Mouse (Mus musculus) ES-Bruce4 (cell line): ENCODE results near the gene Cog3. TPM values are rescaled to one million over a fixed set of nuclear protein-coding genes. Genes with fewer than 3 reads are reported as not detected.
"Not testable (repeated sequence)": the region's sequence is repeated elsewhere in the genome, so short reads cannot be mapped to it uniquely, and the experiment has no call there.

Source experiments
- H3K27ac ChIP-seq: 2 replicates; pipeline ENCODE4 v1.5.1; 2012; ENCODE audit warnings: low read length, inconsistent platforms; ENCODE audit not compliant: insufficient read depth
- H3K27me3 ChIP-seq: 2 replicates; pipeline ENCODE4 v1.6.1; 2012; ENCODE audit warnings: mild to moderate bottlenecking, low read length, inconsistent platforms; ENCODE audit not compliant: control insufficient read depth, poor library complexity, insufficient read depth, severe bottlenecking
- H3K36me3 ChIP-seq: 2 replicates; pipeline ENCODE4 v1.6.1; 2012; ENCODE audit warnings: inconsistent platforms, mild to moderate bottlenecking, low read length, moderate library complexity; ENCODE audit not compliant: control insufficient read depth, poor library complexity, insufficient read depth, severe bottlenecking
- H3K4me1 ChIP-seq: one replicate; pipeline ENCODE4 v1.8.1; 2011; ENCODE audit warnings: low read length; ENCODE audit not compliant: control insufficient read depth, insufficient read depth
- H3K4me3 ChIP-seq: 2 replicates; pipeline ENCODE4 v1.5.1; 2011; ENCODE audit warnings: low read depth, mild to moderate bottlenecking, low read length
- H3K9ac ChIP-seq: 2 replicates; pipeline ENCODE4 v1.6.1; 2012; ENCODE audit warnings: low read depth, mild to moderate bottlenecking, inconsistent platforms; ENCODE audit not compliant: poor library complexity, severe bottlenecking
- H3K9me3 ChIP-seq: replicated peaks from 2 replicates; pipeline ENCODE4 v1.6.1; 2012; ENCODE audit warnings: mild to moderate bottlenecking, low read length, inconsistent platforms; ENCODE audit not compliant: control insufficient read depth, poor library complexity, insufficient read depth, severe bottlenecking
- CTCF ChIP-seq: IDR thresholded peaks from one replicate; pipeline ENCODE4 v1.8.1; 2011; ENCODE audit warnings: low read depth, low read length
- EP300 ChIP-seq: IDR thresholded peaks from 2 replicates; pipeline ENCODE4 v1.6.1; 2011; ENCODE audit warnings: low read depth, low read length; ENCODE audit not compliant: insufficient read depth
- POLR2A ChIP-seq: IDR thresholded peaks from one replicate; pipeline ENCODE4 v1.8.1; 2011; ENCODE audit warnings: low read length; ENCODE audit not compliant: insufficient read depth
- polyA plus RNA-seq: library from polyadenylated mRNA; stranded (reverse); fragments of >200 nt; gene quantifications from 2 replicates; pipeline ENCODE4 v1.2.4, GENCODE M21; 2011; ENCODE audit warnings: low read depth; ENCODE audit not compliant: missing spikeins, insufficient read depth, insufficient read length

Cog3 gene
- polyA plus RNA-seq, 1 experiment, result 24.6 TPM

- Histone ChIP-seq H3K27ac (no peak overlapping the region), H3K36me3 (peaks cover 4% of the 10 kb centered on the region)
- TF ChIP-seq POLR2A (no peak), EP300 (no peak)
These were observed 25.6 kb upstream of the Cog3 start for GRCm38 (mm10) chr14:75779913-75780312.

GRCm38 (mm10) chr14:75776637-75777036 lies 22.3 kb upstream of the Cog3 start:
- no peak for TF ChIP-seq POLR2A
- no peak for TF ChIP-seq EP300
- TF ChIP-seq CTCF, result no peak
- no peaks in the 10 kb centered on the region; the same call in none of the 2 replicates for H3K36me3 ChIP-seq

More at GRCm38 (mm10) chr14:75779913-75780312, 25.6 kb upstream of the Cog3 start:
- no peaks in the 10 kb centered on the region for H3K4me1 ChIP-seq
- H3K4me3 ChIP-seq, result no peak overlapping the region
- H3K9me3 ChIP-seq, result no peaks in the 10 kb centered on the region
- no peak overlapping the region for H3K9ac ChIP-seq
- no peaks in the 10 kb centered on the region for H3K27me3 ChIP-seq

GRCm38 (mm10) chr14:75773431-75773830 lies 19.1 kb upstream of the Cog3 start:
- TF ChIP-seq POLR2A, result no peak
- no peak for TF ChIP-seq EP300
- no peak for TF ChIP-seq CTCF
- no peak overlapping the region for H3K4me3 ChIP-seq
- peaks cover 8% of the 10 kb centered on the region; the same call in 1 of the 2 replicates for H3K36me3 ChIP-seq
- no peak overlapping the region for H3K9ac ChIP-seq
- no peaks in the 10 kb centered on the region for H3K27me3 ChIP-seq
- no peak overlapping the region for H3K27ac ChIP-seq
- H3K9me3 ChIP-seq, result no peaks in the 10 kb centered on the region
- H3K4me1 ChIP-seq, result no peaks in the 10 kb centered on the region

More at GRCm38 (mm10) chr14:75776637-75777036, 22.3 kb upstream of the Cog3 start:
- Histone ChIP-seq H3K4me1 (no peaks in the 10 kb centered on the region), H3K27ac (no peak overlapping the region), H3K9me3 (no peaks in the 10 kb centered on the region), H3K9ac (no peak overlapping the region), H3K27me3 (no peaks in the 10 kb centered on the region), H3K4me3 (no peak overlapping the region)

GRCm38 (mm10) chr14:75772407-75772806 lies 18.1 kb upstream of the Cog3 start:
- H3K27ac ChIP-seq, H3K27me3 ChIP-seq, H3K9ac ChIP-seq, H3K9me3 ChIP-seq, H3K4me1 ChIP-seq, H3K4me3 ChIP-seq: not testable (repeated sequence)
- H3K36me3 ChIP-seq, result peaks cover 10% of the 10 kb centered on the region

GRCm38 (mm10) chr14:75771101-75771501 lies 16.8 kb upstream of the Cog3 start:
- TF ChIP-seq CTCF (no peak), POLR2A (no peak), EP300 (no peak)
- no peaks in the 10 kb centered on the region for H3K4me1 ChIP-seq
- H3K27ac ChIP-seq, result no peak overlapping the region
- H3K36me3 ChIP-seq, result peaks cover 20% of the 10 kb centered on the region
- no peak overlapping the region for H3K9ac ChIP-seq
- no peaks in the 10 kb centered on the region for H3K9me3 ChIP-seq
- H3K4me3 ChIP-seq, result no peak overlapping the region
- no peaks in the 10 kb centered on the region for H3K27me3 ChIP-seq

GRCm38 (mm10) chr14:75769334-75769733 lies 15.0 kb upstream of the Cog3 start:
- no peak overlapping the region for H3K9ac ChIP-seq
- H3K27ac ChIP-seq, result no peak overlapping the region
- TF ChIP-seq EP300, result no peak
- TF ChIP-seq POLR2A, result no peak
- no peak for TF ChIP-seq CTCF
- H3K9me3 ChIP-seq, result no peaks in the 10 kb centered on the region
- H3K4me1 ChIP-seq, result no peaks in the 10 kb centered on the region
- no peak overlapping the region for H3K4me3 ChIP-seq
- H3K27me3 ChIP-seq, result no peaks in the 10 kb centered on the region
- H3K36me3 ChIP-seq, result peaks cover 23% of the 10 kb centered on the region

GRCm38 (mm10) chr14:75768275-75768608 lies 13.9 kb upstream of the Cog3 start:
- TF ChIP-seq POLR2A (no peak), EP300 (no peak)
- no peak overlapping the region for H3K4me3 ChIP-seq
- peaks cover 23% of the 10 kb centered on the region for H3K36me3 ChIP-seq
- H3K4me1 ChIP-seq, result no peaks in the 10 kb centered on the region
- H3K9ac ChIP-seq, result no peak overlapping the region
- H3K27ac ChIP-seq, result no peak overlapping the region
- H3K9me3 ChIP-seq, result no peaks in the 10 kb centered on the region
- no peaks in the 10 kb centered on the region for H3K27me3 ChIP-seq
